Mouse (Mus musculus) heart, postnatal 0 days (tissue): ENCODE data around the gene Rragd.
A peak's percentile ranks its signal among the peaks of the same experiment; 100 is the strongest.

Experiments
- CTCF ChIP-seq: IDR thresholded peaks from 2 replicates; pipeline ENCODE4 v1.5.1; 2016; ENCODE audit warnings: antibody characterized with exemption, control low read depth, low read depth
- EP300 ChIP-seq: IDR thresholded peaks from 2 replicates; pipeline ENCODE4 v1.6.1; 2016; ENCODE audit warnings: antibody characterized with exemption, low read depth

- TF ChIP-seq CTCF (peak; percentile 99), EP300 (no peak)
These were observed 35.6 kb downstream of the Rragd start for GRCm38 (mm10) chr4:33018361-33018999.
